Mouse (Mus musculus): ENCODE measurements around the gene Fam169b. TPM values are rescaled to one million over a fixed set of nuclear protein-coding genes. Genes with fewer than 3 reads are reported as not detected.
"Not testable (repeated sequence)": the region's sequence is repeated elsewhere in the genome, so short reads cannot be mapped to it uniquely, and the experiment has no call there.

The Fam169b gene
- polyA plus RNA-seq, 1 experiment from 2014 or later, result 1.2 TPM

DNA sequence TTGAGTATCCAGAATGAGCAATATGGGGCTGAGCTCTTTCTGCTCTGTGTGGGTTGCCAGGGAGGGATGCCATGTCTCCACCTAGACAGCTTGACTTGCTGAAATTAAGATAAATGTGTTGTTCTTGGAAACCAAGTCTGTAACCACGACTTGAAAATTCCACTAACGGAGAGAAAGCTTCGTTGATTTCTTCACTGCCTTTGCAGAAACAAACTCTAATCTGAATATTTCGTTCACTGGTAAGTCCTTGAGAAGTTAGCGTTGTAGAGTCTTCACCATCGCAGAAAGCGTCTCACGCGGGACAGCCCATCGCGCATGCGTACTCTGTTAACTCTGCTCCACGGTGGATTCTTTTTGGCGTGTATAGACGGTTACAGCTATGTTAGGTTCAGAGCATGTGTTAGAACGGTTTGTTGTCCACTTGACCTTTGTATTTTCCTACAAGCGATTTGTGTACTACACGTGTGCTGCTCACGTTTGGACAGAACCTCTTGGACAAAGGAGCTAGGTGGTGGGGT lies 6.8 kb downstream of the Fam169b start:
- peaks cover 46% of the 10 kb centered on the region for H3K4me1 ChIP-seq
- WGBS, result 93% methylated on average over 19 of the region's 19 CpGs
- DNase-seq (ENCODE audit: low spot score), result no peak
- H3K27ac ChIP-seq, result no peak overlapping the region
- H3K36me3 ChIP-seq, result no peaks in the 10 kb centered on the region
- H3K27me3 ChIP-seq (ENCODE audit: low read depth, poor library complexity, severe bottlenecking), result peaks cover 17% of the 10 kb centered on the region; the same call in 1 of the 2 replicates
- H3K9me3 ChIP-seq (replicated peaks), result no peaks in the 10 kb centered on the region
- no peak overlapping the region for H3K4me3 ChIP-seq

DNA sequence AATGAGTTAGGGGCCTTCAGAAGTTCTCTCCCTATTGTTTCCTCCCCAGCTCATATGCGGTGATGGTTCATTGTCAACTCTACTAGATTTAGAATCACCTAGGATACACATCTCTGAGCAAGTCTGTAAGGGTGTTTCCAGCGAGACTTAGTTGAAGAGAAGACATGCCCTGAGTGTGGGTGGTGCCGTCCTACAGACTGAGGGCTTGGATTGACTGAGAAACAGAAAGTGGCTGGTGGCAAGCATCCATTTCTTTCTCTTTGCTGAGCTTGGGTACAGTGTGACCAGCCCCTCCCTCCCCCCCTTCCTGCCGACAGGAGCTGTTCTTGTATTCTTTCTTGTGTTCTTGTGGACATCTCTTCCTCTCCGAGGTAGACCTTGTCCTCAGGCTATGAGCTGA lies 7.7 kb downstream of the Fam169b start:
- H3K36me3 ChIP-seq, result no peaks in the 10 kb centered on the region
- H3K9me3 ChIP-seq (replicated peaks), result no peaks in the 10 kb centered on the region
- DNase-seq (ENCODE audit: low spot score), result no peak
- WGBS, result 90% methylated on average over 5 of the region's 5 CpGs
- no peak overlapping the region for H3K27ac ChIP-seq
- H3K4me1 ChIP-seq, result peaks cover 48% of the 10 kb centered on the region
- H3K4me3 ChIP-seq, result no peak overlapping the region
- peaks cover 12% of the 10 kb centered on the region; the same call in 1 of the 2 replicates for H3K27me3 ChIP-seq (ENCODE audit: low read depth, poor library complexity, severe bottlenecking)

DNA sequence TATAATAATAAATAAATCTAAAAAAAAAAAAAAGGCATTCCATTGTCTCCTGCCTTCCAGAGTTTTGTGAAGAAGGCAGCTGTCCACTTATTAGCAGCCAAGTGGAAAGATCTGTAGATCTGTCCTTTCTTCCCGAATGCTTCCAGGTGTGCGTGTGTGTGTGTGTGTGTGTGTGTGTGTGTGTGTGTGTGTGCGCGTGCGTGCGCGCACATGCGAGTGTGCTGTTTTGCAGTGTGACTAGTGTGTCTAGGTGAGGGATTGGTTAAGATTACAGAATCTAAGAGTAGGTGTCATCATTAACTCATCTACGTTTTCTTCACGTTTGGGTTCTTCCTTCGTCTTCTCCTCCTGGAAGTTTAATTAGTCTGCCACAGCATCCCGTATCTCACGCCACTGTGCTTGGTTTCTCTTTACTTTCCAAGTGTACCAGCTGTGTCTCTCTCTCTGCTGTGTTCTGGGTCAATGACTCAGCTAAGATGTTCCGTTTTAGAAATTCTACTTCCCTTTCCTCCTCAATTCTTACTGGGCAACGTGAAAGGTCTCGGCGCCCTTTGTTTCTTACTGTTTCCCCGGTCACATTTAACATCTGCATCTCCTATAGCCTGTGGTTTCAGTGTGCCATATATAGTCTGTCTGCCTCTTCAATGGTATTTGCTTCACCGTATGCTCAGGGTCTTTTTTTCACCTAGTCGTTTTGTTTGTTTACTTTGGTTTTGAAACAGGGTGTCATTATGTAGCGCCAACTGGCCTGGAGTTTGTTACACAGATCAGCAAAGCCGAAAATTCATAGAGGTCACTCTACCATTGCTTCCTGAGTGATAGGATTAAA lies 8.9 kb downstream of the Fam169b start:
- no peak for DNase-seq (ENCODE audit: low spot score)
- Histone ChIP-seq H3K36me3 (no peaks in the 10 kb centered on the region), H3K4me1 (peaks cover 41% of the 10 kb centered on the region), H3K27me3 (ENCODE audit: low read depth, poor library complexity, severe bottlenecking) (peaks cover 8% of the 10 kb centered on the region; the same call in 1 of the 2 replicates), H3K9me3 (replicated peaks) (no peaks in the 10 kb centered on the region), H3K4me3 (no peak overlapping the region), H3K27ac (no peak overlapping the region)
- 88% methylated on average over 22 of the region's 22 CpGs for whole genome bisulfite sequencing

DNA sequence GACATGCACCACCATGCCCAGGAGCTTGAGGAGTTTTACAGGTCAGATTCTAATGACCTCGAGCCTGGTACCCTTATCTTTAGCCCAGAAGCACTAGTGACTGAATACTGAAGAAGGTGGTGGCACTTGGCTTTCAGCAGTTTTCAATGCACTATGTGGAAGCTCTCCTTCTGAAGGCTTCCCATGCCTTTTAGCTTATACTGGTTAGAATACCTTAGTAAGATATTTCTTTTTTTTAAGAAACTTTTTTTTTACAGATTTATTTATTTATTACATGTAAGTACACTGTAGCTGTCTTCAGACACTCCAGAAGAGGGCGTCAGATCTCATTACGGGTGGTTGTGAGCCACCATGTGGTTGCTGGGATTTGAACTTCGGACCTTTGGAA lies 9.5 kb downstream of the Fam169b start:
- WGBS, result 86% methylated on average over 4 of the region's 4 CpGs

DNA sequence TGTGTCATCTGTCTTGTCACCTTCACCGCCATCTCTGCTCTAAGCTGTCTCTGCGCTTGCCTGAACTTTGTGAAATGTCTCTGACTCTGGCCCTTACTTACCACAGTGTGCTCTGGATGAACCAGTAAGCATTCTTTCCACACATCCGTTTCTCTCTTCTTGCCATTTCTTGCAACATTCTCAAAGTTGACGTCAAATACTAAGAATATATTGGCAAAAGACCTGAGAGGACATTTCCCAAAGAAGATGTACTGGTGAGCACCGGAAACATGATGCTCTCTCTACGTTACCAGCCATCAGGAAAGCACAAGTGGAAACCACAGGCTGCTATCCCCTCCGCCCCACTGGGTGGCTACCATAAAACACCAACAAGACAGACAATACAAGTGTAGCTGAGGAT lies 10.1 kb downstream of the Fam169b start:
- peaks cover 2% of the 10 kb centered on the region; the same call in 1 of the 2 replicates for H3K27me3 ChIP-seq (ENCODE audit: low read depth, poor library complexity, severe bottlenecking)
- no peak for DNase-seq (ENCODE audit: low spot score)
- H3K9me3 ChIP-seq (replicated peaks), result no peaks in the 10 kb centered on the region
- H3K27ac ChIP-seq, result no peak overlapping the region
- WGBS, result 87% methylated on average over 7 of the region's 7 CpGs
- peaks cover 30% of the 10 kb centered on the region for H3K4me1 ChIP-seq
- H3K36me3 ChIP-seq, result no peaks in the 10 kb centered on the region
- no peak overlapping the region for H3K4me3 ChIP-seq

More for the DNA sequence above, 9.5 kb downstream of the Fam169b start:
- not testable (repeated sequence) for H3K4me3 ChIP-seq; DNase-seq (ENCODE audit: low spot score); H3K36me3 ChIP-seq; H3K27ac ChIP-seq; H3K9me3 ChIP-seq (replicated peaks); H3K27me3 ChIP-seq (ENCODE audit: low read depth, poor library complexity, severe bottlenecking)
- peaks cover 35% of the 10 kb centered on the region for H3K4me1 ChIP-seq

DNA sequence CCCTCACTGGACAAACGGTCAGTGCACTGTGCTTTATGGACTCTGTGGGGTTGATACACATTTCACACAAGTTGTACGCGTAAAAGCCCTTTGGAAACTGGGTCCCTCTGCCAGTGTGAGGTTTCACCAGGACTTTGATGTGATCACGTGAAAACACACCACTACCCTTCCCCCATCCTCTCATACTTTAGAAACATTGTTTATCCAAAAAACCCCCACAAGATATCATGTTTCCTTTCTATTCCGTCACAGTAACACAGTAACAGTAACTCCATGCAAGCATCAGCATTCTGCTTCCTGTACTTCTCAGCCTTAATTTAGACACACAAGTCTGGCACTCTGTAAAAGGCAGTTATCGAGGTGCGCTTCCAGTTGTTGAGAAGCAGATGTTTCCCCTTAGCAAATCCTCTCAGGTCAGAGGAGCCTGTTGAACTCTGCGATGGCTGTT lies 12.2 kb downstream of the Fam169b start:
- peaks cover 30% of the 10 kb centered on the region for H3K4me1 ChIP-seq
- no peak overlapping the region for H3K4me3 ChIP-seq
- 45% methylated on average over 8 of the region's 8 CpGs for WGBS
- DNase-seq (ENCODE audit: low spot score), result no peak
- peak overlapping the region; percentile 58 for H3K27ac ChIP-seq
- no peaks in the 10 kb centered on the region for H3K36me3 ChIP-seq
- H3K9me3 ChIP-seq (replicated peaks), result no peaks in the 10 kb centered on the region
- H3K27me3 ChIP-seq (ENCODE audit: low read depth, poor library complexity, severe bottlenecking), result no peaks in the 10 kb centered on the region

DNA sequence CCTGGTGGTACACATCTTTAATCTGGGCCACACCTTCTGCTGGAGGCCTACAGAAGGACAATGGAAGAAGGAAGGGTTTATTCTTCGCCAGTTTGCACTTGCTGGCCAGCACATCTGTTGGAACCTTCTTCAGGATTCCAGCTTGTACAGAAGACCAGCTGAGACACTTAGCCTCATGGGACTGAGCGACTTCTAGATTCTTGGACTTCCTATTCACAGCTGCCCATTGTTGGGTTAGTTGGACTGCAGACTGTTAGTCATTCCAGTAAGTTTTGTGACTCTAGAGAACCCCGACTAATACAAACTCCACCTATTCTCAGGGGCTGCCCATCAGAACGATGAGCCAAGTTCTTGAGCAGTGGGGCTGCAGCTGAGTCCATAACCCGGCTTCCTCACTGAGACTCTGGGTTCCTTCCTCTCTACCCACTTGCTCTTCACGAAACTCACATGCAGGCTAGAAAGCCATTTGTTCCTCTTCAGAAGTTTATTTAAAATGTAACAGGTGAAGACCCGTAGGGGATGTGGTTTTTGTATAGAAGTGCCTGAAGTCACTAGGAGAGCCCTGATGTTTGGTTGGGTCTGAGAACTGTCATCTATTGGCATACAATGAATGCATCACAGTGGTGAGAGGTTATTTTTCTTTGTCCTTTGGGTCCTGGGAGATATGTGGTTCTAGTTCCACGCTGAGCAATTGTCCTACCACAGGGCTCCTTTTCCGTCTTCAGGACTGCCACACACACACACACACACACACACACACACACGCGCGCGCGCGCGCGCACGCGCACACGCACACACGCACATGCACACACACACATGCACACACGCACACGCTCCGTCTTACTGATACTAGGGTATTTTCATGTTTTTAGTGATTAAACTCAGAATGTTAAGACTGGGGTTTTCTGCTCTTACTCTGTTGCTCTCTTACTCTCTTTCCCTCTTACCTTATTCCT lies 13.2 kb downstream of the Fam169b start:
- Histone ChIP-seq H3K9me3 (replicated peaks) (no peaks in the 10 kb centered on the region), H3K4me1 (peaks cover 34% of the 10 kb centered on the region), H3K27me3 (ENCODE audit: low read depth, poor library complexity, severe bottlenecking) (no peaks in the 10 kb centered on the region), H3K4me3 (no peak overlapping the region), H3K36me3 (no peaks in the 10 kb centered on the region), H3K27ac (peak overlapping the region; percentile 14; the same call in 1 of the 2 replicates)
- DNase-seq (ENCODE audit: low spot score), result no peak
- 95% methylated on average over 24 of the region's 24 CpGs for WGBS

DNA sequence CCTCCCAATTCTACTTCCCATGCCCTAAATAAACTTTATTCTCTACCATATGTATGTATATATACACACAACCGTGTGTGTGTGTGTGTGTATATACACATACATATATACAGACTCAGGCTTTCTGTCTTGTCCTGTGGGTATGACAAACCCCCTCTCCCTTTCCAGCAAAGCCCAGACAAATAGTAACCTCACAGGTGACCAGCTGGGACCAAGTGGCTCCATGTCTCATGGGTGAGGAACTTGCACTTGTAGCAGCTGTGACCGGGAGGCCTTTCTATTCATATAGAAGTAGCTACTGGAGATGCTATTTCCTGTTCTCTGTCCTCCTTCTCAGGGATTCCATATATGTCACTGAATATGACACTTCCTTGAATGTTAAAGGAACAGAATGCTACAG lies 13.9 kb downstream of the Fam169b start:
- H3K4me3 ChIP-seq, result no peak overlapping the region
- no peaks in the 10 kb centered on the region for H3K27me3 ChIP-seq (ENCODE audit: low read depth, poor library complexity, severe bottlenecking)
- DNase-seq (ENCODE audit: low spot score), result no peak
- H3K36me3 ChIP-seq, result no peaks in the 10 kb centered on the region
- H3K27ac ChIP-seq, result no peak overlapping the region
- 89% methylated on average over 2 of the region's 2 CpGs for WGBS
- peaks cover 36% of the 10 kb centered on the region for H3K4me1 ChIP-seq
- H3K9me3 ChIP-seq (replicated peaks), result no peaks in the 10 kb centered on the region

DNA sequence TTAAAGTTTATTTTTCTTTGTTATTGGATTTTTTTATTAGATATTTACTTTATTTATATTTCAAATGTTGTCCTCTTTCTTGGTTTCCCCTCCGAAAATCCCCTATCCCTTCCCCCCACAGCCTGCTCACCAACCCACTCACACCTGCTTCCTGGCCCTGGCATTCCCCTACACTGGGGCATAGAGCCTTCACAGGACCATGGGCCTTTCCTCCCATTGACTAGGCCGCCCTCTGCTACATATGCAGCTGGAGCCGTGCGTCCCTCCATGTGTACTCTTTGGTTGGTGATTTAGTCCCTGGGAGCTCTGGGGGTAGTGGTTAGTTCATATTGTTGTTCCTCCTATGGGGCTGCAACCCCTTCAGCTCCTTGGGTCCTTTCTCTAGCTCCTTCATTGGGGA lies 14.4 kb downstream of the Fam169b start:
- H3K36me3 ChIP-seq; H3K27me3 ChIP-seq (ENCODE audit: low read depth, poor library complexity, severe bottlenecking); H3K9me3 ChIP-seq (replicated peaks); H3K4me3 ChIP-seq; H3K27ac ChIP-seq; DNase-seq (ENCODE audit: low spot score): not testable (repeated sequence)
- peaks cover 38% of the 10 kb centered on the region for H3K4me1 ChIP-seq
- 89% methylated on average over 4 of the region's 4 CpGs for WGBS

DNA sequence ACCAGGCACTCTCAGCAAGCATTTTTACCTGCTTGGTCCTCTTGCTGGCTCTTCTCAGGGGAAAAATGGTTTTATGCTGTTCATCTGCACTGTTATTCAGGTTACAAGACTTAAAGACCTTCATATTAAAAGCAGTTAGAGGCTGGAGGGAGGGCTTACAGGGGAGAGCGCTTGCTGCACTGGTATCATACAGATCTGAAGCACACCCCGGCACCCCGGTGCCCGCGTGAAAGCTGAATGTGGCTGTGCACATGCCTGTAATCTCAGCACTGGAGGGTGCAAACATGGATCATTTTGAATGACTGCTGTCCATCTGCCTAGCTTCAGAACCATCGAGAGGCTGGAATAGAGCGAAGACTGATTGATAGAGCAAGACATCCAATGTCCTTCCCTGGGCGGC lies 15.4 kb downstream of the Fam169b start:
- WGBS, result 94% methylated on average over 8 of the region's 8 CpGs
- H3K9me3 ChIP-seq (replicated peaks), result no peaks in the 10 kb centered on the region
- DNase-seq (ENCODE audit: low spot score), result no peak
- no peak overlapping the region for H3K4me3 ChIP-seq
- no peaks in the 10 kb centered on the region for H3K27me3 ChIP-seq (ENCODE audit: low read depth, poor library complexity, severe bottlenecking)
- H3K36me3 ChIP-seq, result no peaks in the 10 kb centered on the region
- H3K27ac ChIP-seq, result no peak overlapping the region
- H3K4me1 ChIP-seq, result peaks cover 40% of the 10 kb centered on the region

DNA sequence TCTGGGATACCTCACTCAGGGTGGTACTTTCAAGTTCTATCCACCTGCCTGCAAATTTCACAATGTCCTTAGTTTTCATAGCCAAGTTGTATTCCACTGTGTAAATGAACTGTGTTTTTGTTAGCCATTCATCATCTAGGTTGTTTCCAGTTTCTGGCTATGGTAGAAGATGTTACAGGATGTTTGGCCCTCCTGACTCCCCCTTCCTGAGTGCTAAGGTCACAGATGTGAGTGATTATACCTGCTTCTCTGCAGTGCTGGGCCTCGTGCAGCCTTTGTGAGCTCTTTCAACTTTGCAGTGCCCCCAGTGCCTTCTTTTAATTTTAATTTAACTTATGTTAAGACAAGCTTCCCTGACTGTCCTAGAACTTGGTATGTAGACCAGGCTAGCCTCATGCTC lies 18.0 kb downstream of the Fam169b start:
- no peaks in the 10 kb centered on the region for H3K27me3 ChIP-seq (ENCODE audit: low read depth, poor library complexity, severe bottlenecking)
- peaks cover 22% of the 10 kb centered on the region for H3K4me1 ChIP-seq
- DNase-seq (ENCODE audit: low spot score), result no peak
- whole genome bisulfite sequencing, result 3% methylated on average over 1 of the region's 1 CpGs
- no peak overlapping the region; the same call in 1 of the 2 replicates for H3K27ac ChIP-seq
- H3K9me3 ChIP-seq (replicated peaks), result no peaks in the 10 kb centered on the region
- no peaks in the 10 kb centered on the region for H3K36me3 ChIP-seq
- H3K4me3 ChIP-seq, result no peak overlapping the region

DNA sequence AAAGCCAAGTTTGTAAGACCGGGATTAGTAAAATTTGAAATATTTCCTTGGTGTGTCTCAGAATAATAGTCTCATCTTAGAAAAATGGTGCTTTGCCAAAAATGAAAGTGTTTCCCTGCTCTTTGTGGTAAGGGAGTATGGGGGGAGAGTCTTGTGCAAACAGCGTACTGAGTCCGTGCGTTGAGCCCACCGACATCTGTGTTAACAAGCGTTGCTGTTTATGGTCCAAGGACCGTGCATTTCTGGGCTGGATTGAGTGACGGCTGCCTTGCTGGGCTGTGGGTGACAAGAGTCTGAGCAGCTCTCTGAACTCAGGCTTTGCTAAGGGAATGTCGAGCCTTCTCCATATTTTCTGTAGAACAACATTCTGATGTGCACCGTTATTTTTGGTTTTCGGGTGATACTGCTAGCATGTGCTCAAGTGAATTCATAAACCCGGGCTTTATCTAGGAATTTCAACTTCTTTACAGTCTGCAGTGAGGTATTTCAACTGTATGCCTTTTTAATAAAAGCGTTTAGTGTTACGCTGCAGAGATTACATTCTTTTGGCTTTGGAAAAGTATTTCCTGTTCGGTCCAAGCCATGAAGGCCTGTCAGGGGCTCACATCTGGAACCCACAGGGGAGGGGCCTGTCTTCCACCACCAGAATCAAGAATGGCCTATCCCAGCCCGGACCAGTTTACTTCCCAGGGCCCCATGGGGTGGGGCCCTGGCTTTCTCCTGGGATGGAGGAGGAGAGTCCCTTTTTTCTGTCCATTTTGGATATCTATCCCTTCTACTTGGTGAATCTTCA lies 20.6 kb downstream of the Fam169b start:
- 78% methylated on average over 16 of the region's 16 CpGs for WGBS
- H3K36me3 ChIP-seq, result no peaks in the 10 kb centered on the region
- H3K4me3 ChIP-seq, result no peak overlapping the region
- no peaks in the 10 kb centered on the region for H3K9me3 ChIP-seq (replicated peaks)
- no peak for DNase-seq (ENCODE audit: low spot score)
- H3K27me3 ChIP-seq (ENCODE audit: low read depth, poor library complexity, severe bottlenecking), result no peaks in the 10 kb centered on the region
- peak overlapping the region; percentile 27; the same call in 1 of the 2 replicates for H3K27ac ChIP-seq
- H3K4me1 ChIP-seq, result peaks cover 20% of the 10 kb centered on the region

Measured in limb, embryonic 10.5 days (tissue).